Mouse (Mus musculus) frontal cortex, postnatal 14 days (tissue): ENCODE results near the gene Gm6040.

Experiments used
- DNase-seq, 2 experiments: peaks; one replicate each; pipeline ENCODE4 v3.0.0; 2022; ENCODE audit warnings: low spot score in 2 of 2

The Gm6040 gene

DNA sequence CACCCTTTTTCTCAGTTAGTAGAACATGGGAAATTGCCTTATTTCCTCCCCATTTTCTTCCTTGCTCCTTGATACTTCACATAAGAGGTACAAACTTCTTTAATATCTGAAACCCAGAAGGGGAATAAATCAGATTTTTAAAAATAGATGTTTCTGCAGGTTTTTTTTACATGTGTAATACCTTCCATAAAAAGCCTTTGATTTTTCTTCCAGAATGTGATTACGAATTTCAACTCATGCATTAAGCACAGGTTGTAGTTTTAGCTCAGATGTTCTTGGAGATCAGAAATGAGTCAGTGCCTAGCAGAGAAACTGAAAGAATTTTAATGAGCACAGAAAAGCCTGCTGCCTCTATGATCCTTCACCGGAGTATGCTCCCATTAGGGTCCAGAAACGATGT, at the start of gene Gm6040:
TSS of gene Gm6040 (minus strand) at position 101 of the 400 bp plus-strand sequence.
- no peak for DNase-seq

DNA sequence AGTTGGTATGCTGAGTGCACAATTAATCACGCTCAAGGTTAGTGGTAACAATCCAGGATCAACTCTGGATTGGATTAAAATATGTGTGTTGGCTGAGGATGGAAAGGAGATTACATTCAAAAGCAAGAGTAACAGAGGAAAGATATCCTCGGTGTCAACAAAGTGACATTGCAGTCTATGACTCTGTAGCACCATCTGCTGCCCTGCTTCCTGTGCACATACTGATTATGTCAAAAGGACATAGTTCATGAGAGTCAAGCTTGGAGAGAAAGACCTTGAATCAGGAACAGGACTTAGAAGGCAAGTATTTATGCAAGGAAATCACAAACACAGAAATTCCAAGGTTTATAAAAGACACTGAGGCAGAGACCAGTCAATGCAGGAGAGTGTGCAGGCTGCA, 42.7 kb upstream of the Gm6040 start:
- no peak for DNase-seq

DNA sequence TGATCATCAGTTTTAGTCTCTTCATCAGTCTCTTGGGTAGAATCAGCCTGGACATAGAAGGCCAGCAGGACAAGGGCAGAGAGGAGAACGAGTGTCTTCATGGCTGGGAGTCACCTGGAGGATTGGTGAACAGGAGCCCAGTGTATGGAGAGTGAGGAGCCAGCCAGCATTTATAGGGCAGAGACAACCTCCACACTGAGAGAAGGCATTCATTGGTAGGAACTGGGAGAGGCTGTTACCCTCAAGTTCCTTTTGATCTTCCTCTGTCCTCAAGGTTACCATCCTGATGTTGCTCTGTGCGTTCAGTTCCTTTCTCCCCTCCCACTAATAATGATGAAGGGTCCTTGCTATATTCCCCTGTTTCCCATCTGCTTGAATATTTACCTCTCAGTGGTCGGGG, 22.7 kb upstream of the Gm6040 start, which contains the start of gene AY761185:
TSS of gene AY761185 (minus strand) at position 101 of the 400 bp plus-strand sequence.
- no peak for DNase-seq

DNA sequence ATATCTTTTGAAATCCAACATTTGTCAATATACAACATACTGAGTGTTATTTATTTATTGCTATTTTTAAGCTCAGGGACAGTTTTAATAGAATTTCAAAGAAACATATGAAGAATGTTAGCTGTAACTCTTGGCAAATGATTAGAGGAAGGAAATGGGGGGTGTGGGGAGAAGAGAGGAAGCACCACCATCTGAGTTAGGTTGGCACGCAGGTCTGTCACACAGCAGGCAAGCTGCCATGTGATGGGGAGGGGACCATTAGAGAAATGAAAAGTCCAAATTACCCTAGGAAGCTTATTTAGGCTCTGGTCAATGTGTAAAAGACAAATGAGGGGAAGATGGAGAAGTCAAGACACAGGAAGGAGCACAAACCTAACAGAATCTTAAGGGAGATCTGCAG, 9.6 kb downstream of the Gm6040 start:
- DNase-seq: no peak

DNA sequence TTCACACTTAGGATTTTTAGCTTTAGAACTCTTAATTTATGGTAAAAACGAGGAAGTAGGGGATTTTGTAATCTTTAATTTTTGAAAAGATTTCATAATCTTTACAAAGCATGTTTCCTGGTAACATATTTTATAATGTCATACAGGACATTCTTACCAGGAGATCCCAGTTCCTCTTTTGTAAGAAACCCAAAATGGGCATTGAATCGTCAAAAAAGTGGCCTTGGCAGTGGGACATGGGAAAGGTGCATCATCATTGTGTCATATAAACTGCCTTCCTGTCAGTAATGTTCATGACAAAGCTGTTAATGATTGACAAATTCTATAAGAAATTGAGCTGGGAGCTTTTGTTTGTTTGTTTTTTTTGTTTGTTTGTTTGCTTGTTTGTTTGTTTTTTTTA, 13.6 kb downstream of the Gm6040 start:
- DNase-seq: no peak

DNA sequence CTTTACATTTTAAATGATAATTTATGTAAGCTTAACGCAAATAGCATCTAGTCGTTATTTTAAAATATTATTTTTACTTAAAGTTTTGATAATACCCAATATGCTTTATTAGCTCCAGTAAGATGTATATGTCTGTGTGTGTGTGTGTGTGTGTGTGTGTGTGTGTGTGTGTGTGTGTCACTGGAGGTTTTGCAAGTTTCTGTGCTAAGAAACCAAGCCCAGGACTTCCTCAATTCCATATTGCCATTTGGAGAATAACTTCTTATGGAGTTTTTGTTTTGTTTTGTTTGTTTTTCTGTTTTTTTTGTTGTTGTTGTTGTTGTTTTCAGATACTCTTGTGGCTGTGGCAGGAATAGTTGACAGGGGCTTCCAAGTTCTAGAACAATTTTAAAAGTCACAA, 14.8 kb downstream of the Gm6040 start:
- DNase-seq: no peak

DNA sequence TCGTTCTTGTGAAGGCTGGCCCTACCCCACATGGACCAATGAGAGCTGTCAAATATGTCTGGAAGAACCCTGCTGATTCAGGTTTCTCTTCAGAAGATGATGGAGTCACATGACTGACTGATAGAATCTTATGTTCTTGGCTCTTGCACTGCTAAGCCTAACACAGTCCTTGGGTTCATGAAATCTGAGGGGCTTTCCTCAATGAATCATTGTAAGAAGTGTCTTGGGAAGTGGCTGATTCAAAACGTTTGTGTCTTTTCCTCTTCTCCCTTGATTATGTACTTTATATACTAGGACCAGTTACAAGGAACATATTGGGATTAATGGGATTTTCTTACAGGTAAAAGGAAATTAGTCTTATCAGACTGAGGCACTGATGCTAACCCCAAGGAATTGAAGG, 19.3 kb downstream of the Gm6040 start, which contains the start of gene Gm15056:
TSS of gene Gm15056 (minus strand) at position 101 of the 400 bp plus-strand sequence.
- no peak for DNase-seq

DNA sequence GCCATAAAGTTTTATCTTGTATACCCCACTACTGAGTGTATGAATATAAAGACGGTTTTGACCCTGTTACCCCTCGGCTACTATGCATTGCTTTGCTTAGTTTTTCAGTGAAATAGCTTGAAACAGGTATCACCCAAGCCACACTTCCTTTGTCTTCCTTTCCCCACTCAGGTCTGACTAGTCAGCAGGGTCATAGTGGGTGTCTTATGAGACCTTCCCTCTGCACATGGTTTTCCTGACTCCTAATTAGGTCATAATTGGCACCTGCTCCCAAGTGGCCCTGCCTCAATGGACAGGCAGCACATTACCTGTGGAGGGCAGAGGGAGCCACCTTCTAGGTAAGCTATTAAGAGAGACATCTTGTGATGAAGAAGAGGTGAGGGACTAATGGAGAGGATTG, 29.5 kb downstream of the Gm6040 start, which contains the start of gene Defb33:
TSS of gene Defb33 (plus strand) at position 301 of the 400 bp plus-strand sequence.
- DNase-seq: no peak

DNA sequence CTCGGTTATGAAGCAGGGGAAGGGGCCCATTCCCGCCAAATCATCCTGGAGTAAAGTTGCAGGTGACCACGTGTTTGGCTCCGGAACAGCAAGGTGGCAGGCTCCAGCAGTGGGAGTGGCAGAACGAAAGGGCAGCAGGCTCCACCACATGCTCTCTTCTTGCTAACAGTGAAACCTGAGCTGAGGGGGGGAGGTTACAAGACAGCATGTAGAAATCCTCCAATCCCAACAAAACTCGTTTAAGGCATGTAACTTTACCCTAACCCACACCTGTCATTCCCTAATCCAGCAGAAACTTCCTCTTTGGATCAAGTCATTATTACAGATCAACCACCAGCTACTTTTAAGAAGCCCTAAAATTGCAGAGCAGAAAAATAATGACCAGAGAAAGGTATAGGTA, 47.3 kb downstream of the Gm6040 start:
- DNase-seq: no peak
